ENCODE assay signal across 8 mouse cellular contexts in the genomic region with DNA sequence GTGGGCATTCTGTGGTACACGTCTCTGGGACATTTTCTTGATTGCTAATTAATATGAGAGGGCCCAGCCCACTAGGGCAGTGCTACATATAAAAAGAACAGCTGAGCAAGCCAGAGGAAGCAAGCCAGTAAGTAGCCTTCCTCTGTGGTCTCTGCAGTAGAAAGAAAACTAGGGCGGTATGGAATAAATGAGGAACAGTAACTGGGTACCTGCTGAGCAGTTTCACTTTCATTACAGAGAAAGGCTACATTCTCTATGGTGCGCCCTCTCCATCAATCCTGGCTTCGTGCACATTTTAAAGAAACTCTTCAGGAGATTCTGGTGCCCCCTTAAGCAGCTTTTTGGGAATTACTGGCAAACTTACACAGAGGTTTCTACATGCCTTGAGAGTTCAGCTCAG. TPM values are rescaled to one million over a fixed set of nuclear protein-coding genes. Genes with fewer than 3 reads are reported as not detected.
DNase-seq lines count a peak whose midpoint lies in the region; ATAC-seq and TF ChIP-seq lines count a peak whose summit lies in the region.
"Had no signal": no experiment of that assay in that cellular context is flagged by ENCODE, and none has a peak within 500 bp of the region (broad histone marks: within the 10 kb centered on the region; RNA-seq: fewer than 3 reads in every experiment).

No protein-coding gene starts in this region.

- no peak for DNase-seq in lung, embryonic 14.5 days
- DNase-seq in lung, adult 2 months: no peak
- DNase-seq in CH12.LX (ENCODE audit: extremely low read depth): peak; percentile 78
- DNase-seq in yolk sac, embryonic 10.5 days (ENCODE audit: low spot score): no peak
- DNase-seq in urinary bladder, adult 18-20 months (ENCODE audit: low spot score in 2 of 2): no peak
- DNase-seq: gastrocnemius, postnatal 25 days had no signal

- TF ChIP-seq CTCF in lung, embryonic 14.5 days (IDR thresholded peaks at IDR 0.05; ENCODE audit: low read depth): peak; percentile 9; the same call in 1 of the 2 replicates
- TF ChIP-seq CTCF in lung, adult 2 months (IDR thresholded peaks at IDR 0.05; ENCODE audit: insufficient read depth, low read length): no peak
- peak in 1 of 2 experiments; percentile 53; a peak in 2 of 4 replicates for TF ChIP-seq CTCF in CH12.LX (conservative IDR thresholded peaks at IDR 0.05 in 1 of 2, IDR thresholded peaks at IDR 0.05 in 1 of 2; ENCODE audit: low read depth in 2 of 2, low read length in 2 of 2)

- no peak overlapping the region for H3K4me3 ChIP-seq in lung, embryonic 14.5 days (ENCODE audit: low read depth, low read length)
- H3K4me3 ChIP-seq in lung, adult 2 months (replicated peaks; ENCODE audit: extremely low read depth, low read depth, low read length): no peak overlapping the region
- H3K4me3 ChIP-seq in CH12.LX (replicated peaks in 1 of 3; ENCODE audit: low read depth in 2 of 3, low read length in 2 of 3, poor library complexity in 1 of 3): peak overlapping the region; percentile 29 to 37 (median 34)
- H3K4me3 ChIP-seq in forebrain, embryonic 12.5 days (replicated peaks): no peak overlapping the region
- H3K4me3 ChIP-seq in megakaryocyte, embryonic 14.5 days (replicated peaks): peak overlapping the region; percentile 79

- no peak; the same call in none of the 2 replicates for TF ChIP-seq RAD21 in CH12.LX (IDR thresholded peaks at IDR 0.05; ENCODE audit: low read depth, low read length)

- no peak overlapping the region; the same call in 1 of the 2 replicates for H3K27ac ChIP-seq in lung, embryonic 14.5 days (ENCODE audit: low read depth)
- H3K27ac ChIP-seq in CH12.LX (ENCODE audit: insufficient read depth, low read depth): no peak overlapping the region
- 0 out of 2 replicates have a peak overlapping the region, but pooled peaks have one; percentile 8 for H3K27ac ChIP-seq in forebrain, embryonic 12.5 days

- TF ChIP-seq POLR2A in lung, adult 2 months (IDR thresholded peaks at IDR 0.05; ENCODE audit: borderline replicate concordance, extremely low read depth, low read depth, low read length): no peak
- no peak for TF ChIP-seq POLR2A in CH12.LX (IDR thresholded peaks at IDR 0.05; ENCODE audit: low read depth, low read length)

- no peak overlapping the region for H3K9ac ChIP-seq in lung, embryonic 14.5 days
- peak overlapping the region; percentile 45; the same call in 1 of the 2 replicates for H3K9ac ChIP-seq in CH12.LX (ENCODE audit: insufficient read depth, low read depth)
- H3K9ac ChIP-seq in forebrain, embryonic 12.5 days: no peak overlapping the region

- H3K27me3 ChIP-seq in lung, embryonic 14.5 days (ENCODE audit: insufficient read depth, low read length): no peaks in the 10 kb centered on the region
- no peaks in the 10 kb centered on the region for H3K27me3 ChIP-seq in CH12.LX (replicated peaks)
- no peaks in the 10 kb centered on the region for H3K27me3 ChIP-seq in forebrain, embryonic 12.5 days
- H3K27me3 ChIP-seq in megakaryocyte, embryonic 14.5 days (replicated peaks): no peaks in the 10 kb centered on the region

- peaks cover 18% of the 10 kb centered on the region; the same call in 1 of the 2 replicates for H3K4me1 ChIP-seq in lung, embryonic 14.5 days (ENCODE audit: insufficient read depth)
- peaks cover 19% of the 10 kb centered on the region for H3K4me1 ChIP-seq in lung, adult 2 months (ENCODE audit: control insufficient read depth, insufficient read depth, low read length)
- H3K4me1 ChIP-seq in CH12.LX (ENCODE audit: control insufficient read depth in 1 of 2, insufficient read depth in 2 of 2): peaks cover 18 to 53% of the 10 kb centered on the region in 2 experiments
- H3K4me1 ChIP-seq in forebrain, embryonic 12.5 days: peaks cover 39% of the 10 kb centered on the region
- peaks cover 73% of the 10 kb centered on the region for H3K4me1 ChIP-seq in megakaryocyte, embryonic 14.5 days

- no peak for ATAC-seq in lung, embryonic 14.5 days (ENCODE audit: insufficient read depth)
- no peak for ATAC-seq in forebrain, embryonic 12.5 days (ENCODE audit: low FRiP score)

- in situ Hi-C loops in CH12.LX (cut with MboI; ENCODE audit: low pct_ligation_motif_present, low pct_unique_long_range_greater_than_20kb, low sequenced_read_pairs): no loop called here

- dilution Hi-C loops in CH12.LX (cut with MboI; ENCODE audit: extremely low pct_ligation_motif_present, extremely low pct_unique_long_range_greater_than_20kb, low sequenced_read_pairs): no loop called here

- no peaks in the 10 kb centered on the region for H3K9me3 ChIP-seq in lung, embryonic 14.5 days (ENCODE audit: low read depth, low read length)
- peaks cover 5% of the 10 kb centered on the region for H3K9me3 ChIP-seq in CH12.LX (replicated peaks; ENCODE audit: low read length)
- no peaks in the 10 kb centered on the region for H3K9me3 ChIP-seq in forebrain, embryonic 12.5 days
- peaks cover 5% of the 10 kb centered on the region; the same call in 1 of the 2 replicates for H3K9me3 ChIP-seq in megakaryocyte, embryonic 14.5 days

- peak; percentile 96 for TF ChIP-seq EP300 in CH12.LX (IDR thresholded peaks at IDR 0.05; ENCODE audit: low read length)

- 62% methylated on average over 4 of the region's 4 CpGs for WGBS in lung, embryonic 14.5 days
- 39% methylated on average over 4 of the region's 4 CpGs for WGBS in lung, adult 2 months
- 49% methylated on average over 4 of the region's 4 CpGs for WGBS in forebrain, embryonic 12.5 days

- H3K79me2 ChIP-seq in CH12.LX (replicated peaks; ENCODE audit: control insufficient read depth, extremely low read depth, insufficient read depth, poor library complexity, severe bottlenecking): no peaks in the 10 kb centered on the region

- H3K4me2 ChIP-seq in lung, embryonic 14.5 days: no peak overlapping the region
- H3K4me2 ChIP-seq in CH12.LX (ENCODE audit: insufficient read depth, low read depth, poor library complexity, severe bottlenecking): peak overlapping the region; percentile 94
- no peak overlapping the region for H3K4me2 ChIP-seq in forebrain, embryonic 12.5 days

- H3K36me3 ChIP-seq in lung, embryonic 14.5 days (ENCODE audit: insufficient read depth): no peaks in the 10 kb centered on the region
- no peaks in the 10 kb centered on the region for H3K36me3 ChIP-seq in CH12.LX (replicated peaks in 1 of 2; ENCODE audit: control insufficient read depth in 1 of 2, insufficient read depth in 1 of 2, low read length in 1 of 2)
- H3K36me3 ChIP-seq in forebrain, embryonic 12.5 days (replicated peaks): no peaks in the 10 kb centered on the region
- H3K36me3 ChIP-seq in megakaryocyte, embryonic 14.5 days (replicated peaks; ENCODE audit: low read length): peaks cover 8% of the 10 kb centered on the region

TF ChIP-seq in CH12.LX, 34 proteins besides CTCF, POLR2A, EP300 and RAD21 (continues in another document):
- TF ChIP-seq KAT2A (IDR thresholded peaks at IDR 0.05; ENCODE audit: insufficient replicate concordance, low read length): 0 out of 2 replicates have a peak, but pooled peaks have one; percentile 43
- 0 out of 2 replicates have a peak, but pooled peaks have one; percentile 49 for TF ChIP-seq E2F4 (IDR thresholded peaks at IDR 0.05; ENCODE audit: insufficient replicate concordance, low read depth, low read length)
- TF ChIP-seq MAFK (IDR thresholded peaks at IDR 0.05; ENCODE audit: insufficient replicate concordance, low read length): peak; percentile 55; the same call in 1 of the 2 replicates
- TF ChIP-seq USF1 (IDR thresholded peaks at IDR 0.05; ENCODE audit: low read depth, low read length): no peak
- peak; percentile 58; the same call in 1 of the 2 replicates for TF ChIP-seq TBP (conservative IDR thresholded peaks at IDR 0.05; ENCODE audit: low read depth, low read length)
- peak; percentile 67; the same call in 1 of the 2 replicates for TF ChIP-seq JUND (conservative IDR thresholded peaks at IDR 0.05; ENCODE audit: low read depth, low read length)
- 0 out of 2 replicates have a peak, but pooled peaks have one; percentile 44 for TF ChIP-seq TCF12 (IDR thresholded peaks at IDR 0.05; ENCODE audit: low read depth, low read length)
- no peak; the same call in 1 of the 2 replicates for TF ChIP-seq ELF1 (IDR thresholded peaks at IDR 0.05; ENCODE audit: low read depth, low read length)
- TF ChIP-seq SMC3 (IDR thresholded peaks at IDR 0.05; ENCODE audit: low read depth, low read length): peak; percentile 29
- peak; percentile 91 for TF ChIP-seq RCOR1 (conservative IDR thresholded peaks at IDR 0.05; ENCODE audit: low read depth, low read length)
- no peak for TF ChIP-seq MAX (IDR thresholded peaks at IDR 0.05; ENCODE audit: low read length)
- TF ChIP-seq SIN3A (IDR thresholded peaks at IDR 0.05; ENCODE audit: low read length): peak; percentile 86
- peak; percentile 54 for TF ChIP-seq MXI1 (IDR thresholded peaks at IDR 0.05; ENCODE audit: low read depth, low read length)
- peak; percentile 64; the same call in 1 of the 2 replicates for TF ChIP-seq JUN (IDR thresholded peaks at IDR 0.05; ENCODE audit: insufficient read depth, low read depth, low read length)
- peak; percentile 80 for TF ChIP-seq MYC (IDR thresholded peaks at IDR 0.05; ENCODE audit: low read depth, low read length)
- TF ChIP-seq ZC3H11A (IDR thresholded peaks at IDR 0.05; ENCODE audit: low read depth, low read length): no peak
- TF ChIP-seq ETS1 (conservative IDR thresholded peaks at IDR 0.05; ENCODE audit: low read depth, low read length): peak; percentile 94
- peak; percentile 10; the same call in 1 of the 2 replicates for TF ChIP-seq NELFE (IDR thresholded peaks at IDR 0.05; ENCODE audit: low read depth, low read length)
- peak; percentile 47; the same call in 1 of the 2 replicates for TF ChIP-seq BHLHE40 (IDR thresholded peaks at IDR 0.05; ENCODE audit: low read depth, low read length)

RNA-seq across cellular contexts. Expression of a gene that starts 47.1 kb away (rescaled TPM):
- 19.8 and 20.6 TPM in 2 replicates for polyA plus RNA-seq in lung, embryonic 14.5 days (2014; fragmentation: Nextera tagmentation; extraction: Ambion mirVana)
- 98.4 and 99.3 TPM in 2 replicates for polyA plus RNA-seq in lung, adult 2 months (2012; rRNA removed)
- total RNA-seq in CH12.LX (2012; rRNA removed): 7.5 and 10.4 TPM in 2 replicates
- 3.5 and 4.8 TPM in 2 replicates for total RNA-seq in CH12.LX (2014; rRNA removed)
- polyA plus RNA-seq in CH12.LX (2012; ENCODE audit: insufficient read length, low read depth): 8.7 and 10.4 TPM in 2 replicates
- 31.3 and 32.6 TPM in 2 replicates for polyA plus RNA-seq in forebrain, embryonic 12.5 days (2016; fragmentation: Nextera tagmentation; extraction: Ambion mirVana)
- polyA plus RNA-seq in megakaryocyte, embryonic 14.5 days (2012; ENCODE audit: insufficient read depth, low replicate concordance): 9.4 and 30.4 TPM in 2 replicates

RNA-seq across cellular contexts. Expression of a gene that starts 47.5 kb away (rescaled TPM):
- polyA plus RNA-seq in lung, embryonic 14.5 days (2014; fragmentation: Nextera tagmentation; extraction: Ambion mirVana): 2.8 and 3.4 TPM in 2 replicates
- 10.9 and 17.7 TPM in 2 replicates for polyA plus RNA-seq in lung, adult 2 months (2012; rRNA removed)
- total RNA-seq in CH12.LX (2012; rRNA removed) (2.2 and 3.9 TPM in 2 replicates), CH12.LX (2014; rRNA removed) (1.7 and 1.9 TPM in 2 replicates)
- polyA plus RNA-seq in CH12.LX (2012; ENCODE audit: insufficient read length, low read depth): 0.93 and 1.4 TPM in 2 replicates
- 3.0 and 3.2 TPM in 2 replicates for polyA plus RNA-seq in forebrain, embryonic 12.5 days (2016; fragmentation: Nextera tagmentation; extraction: Ambion mirVana)
- polyA plus RNA-seq in megakaryocyte, embryonic 14.5 days (2012; ENCODE audit: insufficient read depth, low replicate concordance): not detected in 2 replicates

Comparison
In these comparisons a context has a peak if more than half of its experiments do, and no peak if none do; other contexts are left out.
1. H3K4me3 ChIP-seq: peak in CH12.LX (3 of 3) and megakaryocyte, embryonic 14.5 days (single experiment); none in lung, embryonic 14.5 days (single experiment), lung, adult 2 months (single experiment) and forebrain, embryonic 12.5 days (single experiment).